Mouse (Mus musculus) skeletal muscle tissue, adult 2 months (tissue): ENCODE data around the gene Crb1.

ENCODE experiments used
- DNase-seq: peaks from one replicate; pipeline ENCODE4 v3.0.0-alpha.2; 2012; ENCODE audit warnings: low read depth, low spot score

Gene Crb1

GRCm38 (mm10) chr1:139224309-139224949, 152.5 kb downstream of the Crb1 start:
- DNase-seq, result no peak

GRCm38 (mm10) chr1:139223804-139224203, 153.1 kb downstream of the Crb1 start:
- DNase-seq, result no peak

GRCm38 (mm10) chr1:139215311-139215710, 161.6 kb downstream of the Crb1 start:
- DNase-seq, result no peak

- DNase-seq, result no peak
Measured at GRCm38 (mm10) chr1:139210505-139210904, 166.4 kb downstream of the Crb1 start.

- no peak for DNase-seq
Measured at GRCm38 (mm10) chr1:139209796-139210195, 167.1 kb downstream of the Crb1 start.

GRCm38 (mm10) chr1:139206259-139206658, 170.6 kb downstream of the Crb1 start:
- DNase-seq, result no peak

- no peak for DNase-seq
Measured at GRCm38 (mm10) chr1:139203026-139203425, 173.9 kb downstream of the Crb1 start.

- DNase-seq, result no peak
Measured at GRCm38 (mm10) chr1:139194428-139195028, 182.4 kb downstream of the Crb1 start.

GRCm38 (mm10) chr1:139194011-139194410, 182.9 kb downstream of the Crb1 start:
- DNase-seq, result no peak

GRCm38 (mm10) chr1:139192635-139193034, 184.3 kb downstream of the Crb1 start:
- no peak for DNase-seq

- DNase-seq, result no peak
Measured at GRCm38 (mm10) chr1:139180481-139181149, 196.3 kb downstream of the Crb1 start.

GRCm38 (mm10) chr1:139179707-139180106, 197.2 kb downstream of the Crb1 start:
- no peak for DNase-seq

- no peak for DNase-seq
Measured at GRCm38 (mm10) chr1:139174058-139174832, 202.7 kb downstream of the Crb1 start.

- DNase-seq, result peak; percentile 5
Measured at GRCm38 (mm10) chr1:139162814-139163213, 214.1 kb downstream of the Crb1 start.

- no peak for DNase-seq
Measured at GRCm38 (mm10) chr1:139161619-139162018, 215.3 kb downstream of the Crb1 start.

GRCm38 (mm10) chr1:139156397-139156796, 220.5 kb downstream of the Crb1 start:
- peak; percentile 19 for DNase-seq

GRCm38 (mm10) chr1:139153493-139153892, 223.4 kb downstream of the Crb1 start:
- DNase-seq, result no peak

GRCm38 (mm10) chr1:139153006-139153405, 223.9 kb downstream of the Crb1 start:
- no peak for DNase-seq
